Mouse (Mus musculus) central nervous system, embryonic 11.5 days (tissue): ENCODE data around the gene Nt5m. TPM values are rescaled to one million over a fixed set of nuclear protein-coding genes. Genes with fewer than 3 reads are reported as not detected.

Experiments used
- polyA plus RNA-seq: library from polyadenylated mRNA; depleted of rRNA; stranded (reverse); fragments of >200 nt; gene quantifications from 2 replicates; pipeline ENCODE4 v1.2.3, GENCODE M21; 2012; rRNA removed

Gene Nt5m
- polyA plus RNA-seq, result 25.7 and 31.2 TPM in 2 replicates

GRCm38 (mm10) chr11:59839008-59839458 is at the start of gene Nt5m:
Gene Nt5m, plus strand, starts transcription at chr11:59839447.

GRCm38 (mm10) chr11:59809670-59810474 is 29.4 kb upstream of the Nt5m start, which contains the start of gene Flcn:
Gene Flcn, minus strand, starts transcription at chr11:59810016.

GRCm38 (mm10) chr11:59839459-59840126 is 346 bp downstream of the Nt5m start, which contains the start of gene Cops3:
Gene Cops3, minus strand, starts transcription at chr11:59839838.

Other genes with a start within 250 kb of the Nt5m start
- not detected in 2 replicates for gene Olfr223, start 246.2 kb upstream of the Nt5m start, polyA plus RNA-seq
- gene Mprip, start 178.1 kb upstream of the Nt5m start, polyA plus RNA-seq, result 105 and 117 TPM in 2 replicates
- gene Pld6, start 51.8 kb upstream of the Nt5m start, polyA plus RNA-seq, result 1.8 and 2.3 TPM in 2 replicates
- gene Flcn, start 29.4 kb upstream of the Nt5m start, polyA plus RNA-seq, result 26.2 and 32.9 TPM in 2 replicates
- gene Cops3, start 391 bp downstream of the Nt5m start, polyA plus RNA-seq, result 86.5 and 123 TPM in 2 replicates
- 16.8 and 21.6 TPM in 2 replicates for gene Med9, start 108.8 kb downstream of the Nt5m start, polyA plus RNA-seq
- gene Rasd1, start 125.5 kb downstream of the Nt5m start, polyA plus RNA-seq, result 0.67 and 1.1 TPM in 2 replicates
- 4.6 and 5.9 TPM in 2 replicates for gene Pemt, start 207.0 kb downstream of the Nt5m start, polyA plus RNA-seq